Mouse (Mus musculus) myocyte (in vitro differentiated cells): ENCODE data around the gene Ccdc9.

Experiments
- E2F4 ChIP-seq: IDR thresholded peaks from one replicate; pipeline ENCODE4 v1.6.1; 2011; ENCODE audit warnings: mild to moderate bottlenecking, control low read depth, moderate library complexity; ENCODE audit not compliant: insufficient read depth
- MAX ChIP-seq: IDR thresholded peaks from one replicate; pipeline ENCODE4 v1.6.1; 2011; ENCODE audit warnings: low read depth, mild to moderate bottlenecking, control low read depth
- POLR2A ChIP-seq: IDR thresholded peaks from one replicate; pipeline ENCODE4 v1.6.1; 2011; ENCODE audit warnings: low read depth, mild to moderate bottlenecking, control low read depth, moderate library complexity; ENCODE audit not compliant: insufficient read length
- POLR2AphosphoS2 ChIP-seq: IDR thresholded peaks from one replicate; pipeline ENCODE4 v1.6.1; 2011; ENCODE audit warnings: low read depth, control low read depth; ENCODE audit not compliant: insufficient read length
- REST ChIP-seq: IDR thresholded peaks from one replicate; pipeline ENCODE4 v1.6.1; 2011; ENCODE audit warnings: mild to moderate bottlenecking, control low read depth, moderate library complexity; ENCODE audit not compliant: insufficient read depth, insufficient read length
- TCF12 ChIP-seq: IDR thresholded peaks from one replicate; pipeline ENCODE4 v1.6.1; 2011; ENCODE audit warnings: mild to moderate bottlenecking, control low read depth; ENCODE audit not compliant: poor library complexity, insufficient read depth, severe bottlenecking
- TCF3 ChIP-seq: IDR thresholded peaks from one replicate; pipeline ENCODE4 v1.6.1; 2011; ENCODE audit warnings: low read depth, control low read depth; ENCODE audit not compliant: insufficient read length
- USF1 ChIP-seq: IDR thresholded peaks from one replicate; pipeline ENCODE4 v1.6.1; 2011; ENCODE audit warnings: low read depth, mild to moderate bottlenecking, control low read depth, moderate library complexity

GRCm38 (mm10) chr7:16314221-16314775 lies 27.7 kb upstream of the Ccdc9 start:
- TF ChIP-seq POLR2AphosphoS2 (no peak), POLR2A (no peak), TCF12 (no peak), E2F4 (no peak), TCF3 (no peak), USF1 (no peak), REST (no peak), MAX (no peak)
